Mouse (Mus musculus) megakaryocyte, embryonic 14.5 days (primary cell): Measurements from ENCODE around the gene Mob1a.

Source experiments
- FLI1 ChIP-seq: IDR thresholded peaks from 2 replicates; pipeline ENCODE4 v1.6.1; 2012; ENCODE audit warnings: low read length, inconsistent platforms, mixed read lengths
- GATA1 ChIP-seq: IDR thresholded peaks from 3 replicates; pipeline ENCODE4 v1.6.1; 2012; ENCODE audit warnings: mixed read lengths, low read length, inconsistent platforms, borderline replicate concordance

- TF ChIP-seq GATA1 (no peak), FLI1 (no peak)
Observed at GRCm38 (mm10) chr6:83326394-83326736, 549 bp downstream of the Mob1a start.
